Mouse (Mus musculus): ENCODE results near the gene Eef1a2.

- TF ChIP-seq CTCF (IDR thresholded peaks at IDR 0.05; ENCODE audit: low read depth, low read length) (no peak), POLR2A (IDR thresholded peaks at IDR 0.05; ENCODE audit: borderline replicate concordance, low read depth, low read length) (no peak)
Observed at GRCm38 (mm10) chr2:181196628-181197300, 40.0 kb upstream of the Eef1a2 start.
